Mouse (Mus musculus) myocyte (in vitro differentiated cells): ENCODE data around the gene Gimap5. TPM values are rescaled to one million over a fixed set of nuclear protein-coding genes. Genes with fewer than 3 reads are reported as not detected.

Source experiments
- H3K27me3 ChIP-seq: one replicate; pipeline ENCODE4 v1.6.1; 2011; ENCODE audit not compliant: control insufficient read depth, insufficient read depth, insufficient read length
- H3K36me3 ChIP-seq: one replicate; pipeline ENCODE4 v1.6.1; 2011; ENCODE audit not compliant: control insufficient read depth, insufficient read depth
- H3K4me2 ChIP-seq: one replicate; pipeline ENCODE4 v1.6.1; 2011; ENCODE audit warnings: low read depth, control low read depth
- H3K4me3 ChIP-seq: one replicate; pipeline ENCODE4 v1.5.1; 2011; ENCODE audit warnings: mild to moderate bottlenecking, control low read depth, moderate library complexity
- H3K79me2 ChIP-seq: one replicate; pipeline ENCODE4 v1.6.1; 2011; ENCODE audit not compliant: control insufficient read depth, insufficient read depth
- H3ac ChIP-seq: one replicate; pipeline ENCODE4 v1.6.1; 2011; ENCODE audit not compliant: control insufficient read depth, insufficient read length
- CEBPB ChIP-seq: IDR thresholded peaks from 2 replicates; pipeline ENCODE4 v1.6.1; 2011; ENCODE audit warnings: mild to moderate bottlenecking, moderate library complexity; ENCODE audit not compliant: poor library complexity, insufficient read depth, severe bottlenecking
- E2F4 ChIP-seq: IDR thresholded peaks from one replicate; pipeline ENCODE4 v1.6.1; 2011; ENCODE audit warnings: mild to moderate bottlenecking, control low read depth, moderate library complexity; ENCODE audit not compliant: insufficient read depth
- MAX ChIP-seq: IDR thresholded peaks from one replicate; pipeline ENCODE4 v1.6.1; 2011; ENCODE audit warnings: low read depth, mild to moderate bottlenecking, control low read depth
- MYOD1 ChIP-seq, 3 experiments: IDR thresholded peaks; one replicate each; pipeline ENCODE4 v1.6.1; 2011; ENCODE audit warnings: control low read depth in 2 of 3, low read depth in 2 of 3, mild to moderate bottlenecking in 2 of 3, moderate library complexity in 1 of 3; ENCODE audit not compliant: insufficient read length in 2 of 3, control insufficient read depth in 1 of 3
- MYOG ChIP-seq, 3 experiments: IDR thresholded peaks; one replicate each; pipeline ENCODE4 v1.6.1; 2011; ENCODE audit warnings: control low read depth in 2 of 3, low read depth in 2 of 3, mild to moderate bottlenecking in 2 of 3; ENCODE audit not compliant: insufficient read length in 2 of 3, control insufficient read depth in 1 of 3, insufficient read depth in 1 of 3
- POLR2A ChIP-seq: IDR thresholded peaks from one replicate; pipeline ENCODE4 v1.6.1; 2011; ENCODE audit warnings: low read depth, mild to moderate bottlenecking, control low read depth, moderate library complexity; ENCODE audit not compliant: insufficient read length
- POLR2AphosphoS2 ChIP-seq: IDR thresholded peaks from one replicate; pipeline ENCODE4 v1.6.1; 2011; ENCODE audit warnings: low read depth, control low read depth; ENCODE audit not compliant: insufficient read length
- REST ChIP-seq: IDR thresholded peaks from one replicate; pipeline ENCODE4 v1.6.1; 2011; ENCODE audit warnings: mild to moderate bottlenecking, control low read depth, moderate library complexity; ENCODE audit not compliant: insufficient read depth, insufficient read length
- SRF ChIP-seq: IDR thresholded peaks from one replicate; pipeline ENCODE4 v1.6.1; 2011; ENCODE audit warnings: low read depth; ENCODE audit not compliant: control insufficient read depth, insufficient read length
- TCF12 ChIP-seq: IDR thresholded peaks from one replicate; pipeline ENCODE4 v1.6.1; 2011; ENCODE audit warnings: mild to moderate bottlenecking, control low read depth; ENCODE audit not compliant: poor library complexity, insufficient read depth, severe bottlenecking
- TCF3 ChIP-seq: IDR thresholded peaks from one replicate; pipeline ENCODE4 v1.6.1; 2011; ENCODE audit warnings: low read depth, control low read depth; ENCODE audit not compliant: insufficient read length
- USF1 ChIP-seq: IDR thresholded peaks from one replicate; pipeline ENCODE4 v1.6.1; 2011; ENCODE audit warnings: low read depth, mild to moderate bottlenecking, control low read depth, moderate library complexity
- polyA plus RNA-seq: library from polyadenylated mRNA; unstranded; fragments of >200 nt; fragmentation: generic; extraction: Trizol; gene quantifications from one replicate; pipeline ENCODE4 v1.2.1, GENCODE M21; 2012; ENCODE audit warnings: missing spikeins

Gimap5 gene
- polyA plus RNA-seq, 1 experiment: not detected

- Histone ChIP-seq H3K4me2 (no peak overlapping the region), H3K79me2 (no peaks in the 10 kb centered on the region), H3K36me3 (no peaks in the 10 kb centered on the region), H3K27me3 (no peaks in the 10 kb centered on the region), H3ac (no peak overlapping the region), H3K4me3 (no peak overlapping the region)
- TF ChIP-seq POLR2A: no peak
- no peak for TF ChIP-seq MAX
- TF ChIP-seq REST: no peak
- TF ChIP-seq MYOG (IDR thresholded peaks at IDR 0.05; ENCODE audit: control insufficient read depth in 1 of 3, insufficient read depth in 1 of 3, insufficient read length in 2 of 3, low read depth in 2 of 3): no peak
- no peak for TF ChIP-seq TCF12
- TF ChIP-seq USF1: no peak
- no peak for TF ChIP-seq TCF3
- no peak for TF ChIP-seq CEBPB
- TF ChIP-seq MYOD1 (IDR thresholded peaks at IDR 0.05; ENCODE audit: control insufficient read depth in 1 of 3, insufficient read length in 2 of 3, low read depth in 2 of 3): no peak
- no peak for TF ChIP-seq SRF
- TF ChIP-seq E2F4: no peak
- no peak for TF ChIP-seq POLR2AphosphoS2
Measured at GRCm38 (mm10) chr6:48742422-48743351, 3.3 kb upstream of the Gimap5 start.

- TF ChIP-seq MYOG (IDR thresholded peaks at IDR 0.05; ENCODE audit: control insufficient read depth in 1 of 3, insufficient read depth in 1 of 3, insufficient read length in 2 of 3, low read depth in 2 of 3) (no peak), MAX (no peak), TCF3 (no peak), SRF (no peak), POLR2AphosphoS2 (no peak), E2F4 (no peak), CEBPB (no peak)
- H3ac ChIP-seq: no peak overlapping the region
- no peaks in the 10 kb centered on the region for H3K79me2 ChIP-seq
- no peak overlapping the region for H3K4me3 ChIP-seq
- H3K36me3 ChIP-seq: no peaks in the 10 kb centered on the region
- no peaks in the 10 kb centered on the region for H3K27me3 ChIP-seq
- no peak overlapping the region for H3K4me2 ChIP-seq
Measured at GRCm38 (mm10) chr6:48745490-48745889, 507 bp upstream of the Gimap5 start.

- TF ChIP-seq MYOG (IDR thresholded peaks at IDR 0.05; ENCODE audit: control insufficient read depth in 1 of 3, insufficient read depth in 1 of 3, insufficient read length in 2 of 3, low read depth in 2 of 3): no peak
- no peak for TF ChIP-seq MYOD1 (IDR thresholded peaks at IDR 0.05; ENCODE audit: control insufficient read depth in 1 of 3, insufficient read length in 2 of 3, low read depth in 2 of 3)
- TF ChIP-seq POLR2A: no peak
- no peak for TF ChIP-seq REST
- no peak for TF ChIP-seq E2F4
- TF ChIP-seq USF1: no peak
- TF ChIP-seq TCF12: no peak
- TF ChIP-seq SRF: no peak
- Histone ChIP-seq H3K4me2 (no peak overlapping the region), H3K36me3 (no peaks in the 10 kb centered on the region), H3K4me3 (no peak overlapping the region), H3ac (no peak overlapping the region), H3K79me2 (no peaks in the 10 kb centered on the region), H3K27me3 (no peaks in the 10 kb centered on the region)
Measured at GRCm38 (mm10) chr6:48747091-48747966, 1.3 kb downstream of the Gimap5 start.

- TF ChIP-seq REST: no peak
- TF ChIP-seq E2F4: no peak
- no peak for TF ChIP-seq USF1
- no peak for TF ChIP-seq MYOG (IDR thresholded peaks at IDR 0.05; ENCODE audit: control insufficient read depth in 1 of 3, insufficient read depth in 1 of 3, insufficient read length in 2 of 3, low read depth in 2 of 3)
- TF ChIP-seq POLR2A: no peak
- TF ChIP-seq TCF12: no peak
- TF ChIP-seq TCF3: no peak
- TF ChIP-seq SRF: no peak
- TF ChIP-seq CEBPB: no peak
- TF ChIP-seq MYOD1 (IDR thresholded peaks at IDR 0.05; ENCODE audit: control insufficient read depth in 1 of 3, insufficient read length in 2 of 3, low read depth in 2 of 3): no peak
- TF ChIP-seq MAX: no peak
- no peak for TF ChIP-seq POLR2AphosphoS2
- Histone ChIP-seq H3K27me3 (no peaks in the 10 kb centered on the region), H3K36me3 (no peaks in the 10 kb centered on the region), H3K4me3 (no peak overlapping the region), H3ac (no peak overlapping the region), H3K79me2 (no peaks in the 10 kb centered on the region), H3K4me2 (no peak overlapping the region)
Measured at GRCm38 (mm10) chr6:48763567-48764270, 17.7 kb downstream of the Gimap5 start.
